Mouse (Mus musculus): ENCODE data around the gene Srl.

DNA sequence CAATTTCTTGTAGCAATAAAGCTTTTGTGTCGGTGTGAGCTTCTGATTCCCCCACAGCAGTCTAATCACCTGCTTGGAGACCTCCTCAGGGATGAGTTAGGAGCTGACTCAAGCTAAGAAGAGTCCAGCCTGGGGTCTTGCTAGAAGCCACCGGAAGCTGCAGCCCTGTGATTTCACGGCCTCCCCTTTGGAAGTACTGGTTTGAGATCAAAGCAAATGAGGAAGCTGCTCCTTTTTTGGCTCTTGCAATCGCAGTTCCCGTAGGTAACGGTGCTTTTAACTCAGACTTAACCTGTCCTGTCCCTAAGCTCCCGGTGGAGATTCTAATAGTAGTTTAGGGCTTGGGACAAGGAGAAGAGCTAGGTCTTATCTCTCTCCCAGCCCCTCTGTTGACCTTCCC is 37.0 kb upstream of the Srl start:
- no peak for TF ChIP-seq POLR2A (IDR thresholded peaks at IDR 0.05; ENCODE audit: low read depth, low read length)
- no peak for TF ChIP-seq CTCF (IDR thresholded peaks at IDR 0.05; ENCODE audit: extremely low read depth, insufficient read depth, insufficient read length, insufficient replicate concordance)
